Mouse (Mus musculus): ENCODE results near the gene Epha3. TPM values are rescaled to one million over a fixed set of nuclear protein-coding genes. Genes with fewer than 3 reads are reported as not detected.

Epha3 gene
- polyA plus RNA-seq, 1 experiment from 2014 or later = 19.2 TPM

DNA sequence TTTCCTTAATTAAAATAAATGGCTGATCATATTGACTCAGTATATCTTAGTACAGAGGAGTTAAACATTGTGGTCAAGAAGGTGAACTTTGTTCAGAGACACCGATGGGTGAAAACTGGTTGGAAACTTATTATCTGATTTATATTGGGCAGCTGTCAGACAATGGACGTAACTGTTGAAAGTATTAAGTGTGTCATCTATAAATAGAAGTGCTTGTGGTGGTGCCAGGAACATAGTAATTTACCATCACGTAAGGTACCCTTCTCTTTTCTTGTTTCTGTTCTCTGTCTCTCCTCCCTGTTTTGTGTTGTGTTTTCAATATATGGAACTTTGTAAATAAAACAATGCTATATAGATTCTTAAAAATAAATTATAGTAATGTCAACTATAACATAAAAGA, 174.6 kb downstream of the Epha3 start:
- no peaks in the 10 kb centered on the region for H3K27me3 ChIP-seq (replicated peaks; ENCODE audit: control insufficient read depth, insufficient read depth, low read length)
- 76% methylated on average over 3 of the region's 3 CpGs for WGBS

DNA sequence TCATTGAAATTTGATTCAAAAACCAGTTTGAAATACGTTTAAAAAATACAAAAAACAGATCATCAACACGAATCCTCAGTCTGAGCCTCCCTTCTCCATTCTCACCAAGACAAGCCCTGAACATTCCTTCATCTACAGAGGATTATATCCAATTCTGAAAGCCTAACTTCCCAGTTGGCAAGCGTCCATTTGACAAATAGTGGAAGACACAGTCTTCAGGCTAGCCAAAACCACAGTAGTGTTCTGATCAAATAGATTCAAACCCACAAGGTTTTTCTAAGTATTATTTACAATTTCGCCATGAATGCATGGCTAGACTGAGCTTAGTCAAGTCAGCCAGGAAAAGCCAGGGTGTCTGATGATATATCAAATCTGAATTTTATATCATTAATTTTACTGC, 179.8 kb downstream of the Epha3 start:
- no peak overlapping the region for H3K4me3 ChIP-seq (ENCODE audit: low read length)
- ATAC-seq = no peak

More for the DNA sequence above, 174.6 kb downstream of the Epha3 start:
- ATAC-seq = no peak
- Histone ChIP-seq H3K36me3 (ENCODE audit: control insufficient read depth, insufficient read depth, low read length) (no peaks in the 10 kb centered on the region), H3K9ac (ENCODE audit: low read depth, low read length) (no peak overlapping the region), H3K9me3 (ENCODE audit: control insufficient read depth, low read length) (no peaks in the 10 kb centered on the region), H3K4me2 (ENCODE audit: low read length) (no peak overlapping the region), H3K4me3 (ENCODE audit: low read length) (no peak overlapping the region), H3K27ac (ENCODE audit: low read depth, low read length) (no peak overlapping the region), H3K4me1 (ENCODE audit: control insufficient read depth, insufficient read depth, low read depth, low read length) (no peaks in the 10 kb centered on the region)

DNA sequence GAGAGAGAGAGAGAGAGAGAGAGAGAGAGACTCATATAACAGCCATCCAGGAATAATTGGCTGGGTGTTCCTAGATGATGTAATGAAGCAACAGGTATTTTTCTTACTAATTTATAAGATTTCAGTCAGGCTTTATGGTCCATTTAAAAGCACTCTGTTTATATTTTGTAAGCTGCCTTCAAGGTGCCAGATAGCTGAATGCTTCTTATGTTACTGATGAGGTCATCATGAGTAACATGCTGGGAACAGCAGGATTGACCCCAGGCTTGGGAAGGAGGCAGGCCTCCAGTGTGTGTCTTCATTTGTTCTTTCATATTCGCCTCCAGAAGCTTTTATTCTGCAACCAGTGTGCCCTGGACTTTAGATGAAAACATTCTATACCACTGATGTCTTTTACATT, 189.5 kb downstream of the Epha3 start:
- no peak for ATAC-seq
- no peak overlapping the region for H3K9ac ChIP-seq (ENCODE audit: low read depth, low read length)
- no peak overlapping the region for H3K4me3 ChIP-seq (ENCODE audit: low read length)

More for the DNA sequence above, 179.8 kb downstream of the Epha3 start:
- Histone ChIP-seq H3K9me3 (ENCODE audit: control insufficient read depth, low read length) (no peaks in the 10 kb centered on the region), H3K27me3 (replicated peaks; ENCODE audit: control insufficient read depth, insufficient read depth, low read length) (no peaks in the 10 kb centered on the region), H3K36me3 (ENCODE audit: control insufficient read depth, insufficient read depth, low read length) (no peaks in the 10 kb centered on the region), H3K4me2 (ENCODE audit: low read length) (no peak overlapping the region), H3K4me1 (ENCODE audit: control insufficient read depth, insufficient read depth, low read depth, low read length) (no peaks in the 10 kb centered on the region), H3K9ac (ENCODE audit: low read depth, low read length) (no peak overlapping the region), H3K27ac (ENCODE audit: low read depth, low read length) (no peak overlapping the region)
- WGBS = 82% methylated on average over 4 of the region's 4 CpGs

DNA sequence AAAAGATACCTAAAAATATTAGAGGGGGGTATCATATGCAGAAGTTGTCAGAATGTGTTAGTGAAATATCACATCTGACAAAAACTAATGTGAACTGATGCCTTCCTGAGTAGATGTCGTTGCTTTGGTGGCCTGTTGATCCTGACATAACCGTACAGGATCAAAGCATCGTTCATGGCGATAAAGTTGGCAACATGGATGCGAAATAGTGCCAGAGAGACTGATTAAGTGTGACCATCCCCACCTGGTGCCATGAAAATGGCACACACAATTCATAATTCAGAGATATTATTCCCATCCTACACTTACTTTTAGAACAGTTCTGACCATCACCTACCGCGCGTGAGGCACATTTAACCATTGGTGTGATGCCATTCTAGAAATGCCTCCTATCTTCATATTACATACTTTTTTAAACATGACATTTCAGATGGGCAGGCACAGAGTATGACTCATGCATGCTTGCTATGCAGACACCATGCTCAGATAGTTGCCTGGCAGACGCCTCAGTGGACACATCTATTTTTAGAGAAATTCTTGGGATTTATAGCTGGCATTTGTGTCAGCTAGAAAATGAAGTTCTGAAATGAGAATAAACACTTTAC, 190.6 kb downstream of the Epha3 start:
- H3K4me2 ChIP-seq (ENCODE audit: low read length) = no peak overlapping the region
- WGBS = 72% methylated on average over 9 of the region's 9 CpGs
- ATAC-seq = peak; percentile 24; the same call in 1 of the 2 replicates

More for the DNA sequence above, 189.5 kb downstream of the Epha3 start:
- Histone ChIP-seq H3K4me2 (ENCODE audit: low read length) (no peak overlapping the region), H3K4me1 (ENCODE audit: control insufficient read depth, insufficient read depth, low read depth, low read length) (no peaks in the 10 kb centered on the region), H3K36me3 (ENCODE audit: control insufficient read depth, insufficient read depth, low read length) (no peaks in the 10 kb centered on the region), H3K27ac (ENCODE audit: low read depth, low read length) (no peak overlapping the region), H3K27me3 (replicated peaks; ENCODE audit: control insufficient read depth, insufficient read depth, low read length) (no peaks in the 10 kb centered on the region), H3K9me3 (ENCODE audit: control insufficient read depth, low read length) (no peaks in the 10 kb centered on the region)
- WGBS = 25% methylated on average over 1 of the region's 1 CpGs

DNA sequence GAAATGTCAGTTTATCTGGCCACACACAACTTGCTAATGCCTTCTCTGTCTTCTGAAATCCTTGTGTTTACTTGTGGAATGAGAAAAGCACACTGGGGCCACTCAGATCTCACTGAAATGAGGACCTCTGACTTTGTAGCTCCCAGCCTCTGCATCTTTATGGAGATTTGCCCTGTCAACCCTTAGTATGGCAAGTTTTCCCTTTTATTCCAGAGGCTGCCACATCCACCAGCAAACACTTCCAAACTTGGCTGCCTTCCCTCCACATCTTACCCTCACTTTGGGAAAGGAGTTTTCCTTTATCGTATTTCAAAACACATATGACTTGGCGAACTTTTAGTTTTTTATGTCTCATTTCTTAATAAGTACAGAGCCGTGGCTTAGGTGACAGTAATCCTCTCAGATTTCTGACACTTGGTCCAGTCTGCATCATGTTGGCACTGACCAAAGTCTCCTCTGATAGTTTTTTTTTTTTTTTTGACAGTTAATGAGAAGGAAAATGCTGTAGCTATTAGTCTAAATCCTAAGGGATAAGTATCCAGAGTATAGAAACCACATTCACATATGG, 198.0 kb downstream of the Epha3 start:
- no peaks in the 10 kb centered on the region for H3K9me3 ChIP-seq (ENCODE audit: control insufficient read depth, low read length)
- WGBS = 77% methylated on average over 3 of the region's 3 CpGs
- no peak overlapping the region for H3K27ac ChIP-seq (ENCODE audit: low read depth, low read length)
- ATAC-seq = no peak
- no peaks in the 10 kb centered on the region for H3K36me3 ChIP-seq (ENCODE audit: control insufficient read depth, insufficient read depth, low read length)
- H3K9ac ChIP-seq (ENCODE audit: low read depth, low read length) = no peak overlapping the region
- H3K4me1 ChIP-seq (ENCODE audit: control insufficient read depth, insufficient read depth, low read depth, low read length) = no peaks in the 10 kb centered on the region
- H3K4me2 ChIP-seq (ENCODE audit: low read length) = no peak overlapping the region
- no peak overlapping the region for H3K4me3 ChIP-seq (ENCODE audit: low read length)
- H3K27me3 ChIP-seq (replicated peaks; ENCODE audit: control insufficient read depth, insufficient read depth, low read length) = no peaks in the 10 kb centered on the region

More for the DNA sequence above, 190.6 kb downstream of the Epha3 start:
- Histone ChIP-seq H3K9me3 (ENCODE audit: control insufficient read depth, low read length) (no peaks in the 10 kb centered on the region), H3K36me3 (ENCODE audit: control insufficient read depth, insufficient read depth, low read length) (no peaks in the 10 kb centered on the region), H3K27ac (ENCODE audit: low read depth, low read length) (no peak overlapping the region), H3K4me1 (ENCODE audit: control insufficient read depth, insufficient read depth, low read depth, low read length) (no peaks in the 10 kb centered on the region), H3K27me3 (replicated peaks; ENCODE audit: control insufficient read depth, insufficient read depth, low read length) (no peaks in the 10 kb centered on the region), H3K4me3 (ENCODE audit: low read length) (no peak overlapping the region), H3K9ac (ENCODE audit: low read depth, low read length) (no peak overlapping the region)

DNA sequence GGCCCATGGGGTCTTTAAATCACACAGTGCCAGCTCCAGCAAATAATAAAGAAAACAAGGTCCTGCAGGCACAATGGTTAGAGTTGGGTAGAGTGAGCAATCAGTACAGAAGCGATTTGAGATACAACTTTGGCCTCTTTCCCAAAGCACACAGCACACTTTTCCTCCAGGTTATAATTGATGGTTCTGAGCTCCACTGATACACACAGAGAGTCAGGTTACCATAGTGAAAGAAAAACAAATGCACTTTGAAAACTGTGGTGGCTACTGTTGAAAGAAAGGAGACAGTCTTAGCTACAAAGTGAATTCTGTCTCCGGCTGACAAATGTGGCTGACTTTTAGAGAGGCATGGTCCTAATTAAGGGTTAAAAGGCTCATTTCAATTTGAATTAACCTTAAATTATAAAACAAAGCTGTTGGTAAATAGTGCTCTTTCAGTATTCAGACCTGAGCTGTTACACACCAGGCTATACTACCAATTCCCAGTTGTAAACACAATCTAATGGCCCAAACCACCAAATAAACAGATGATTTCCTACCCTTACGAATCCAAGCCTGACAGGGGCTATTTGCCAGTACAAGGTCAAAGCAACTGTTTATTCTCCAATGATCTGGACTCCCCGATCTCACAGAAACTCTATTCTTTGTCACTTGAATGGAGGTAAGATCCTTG, 205.5 kb downstream of the Epha3 start:
- Histone ChIP-seq H3K9ac (ENCODE audit: low read depth, low read length) (no peak overlapping the region), H3K4me2 (ENCODE audit: low read length) (no peak overlapping the region), H3K4me3 (ENCODE audit: low read length) (no peak overlapping the region), H3K9me3 (ENCODE audit: control insufficient read depth, low read length) (no peaks in the 10 kb centered on the region), H3K27me3 (replicated peaks; ENCODE audit: control insufficient read depth, insufficient read depth, low read length) (no peaks in the 10 kb centered on the region), H3K4me1 (ENCODE audit: control insufficient read depth, insufficient read depth, low read depth, low read length) (0 out of 2 replicates have a peak, but pooled peaks cover 3% of the 10 kb centered on the region), H3K27ac (ENCODE audit: low read depth, low read length) (no peak overlapping the region), H3K36me3 (ENCODE audit: control insufficient read depth, insufficient read depth, low read length) (no peaks in the 10 kb centered on the region)
- ATAC-seq = peak; percentile 73
- WGBS = 35% methylated on average over 4 of the region's 4 CpGs

DNA sequence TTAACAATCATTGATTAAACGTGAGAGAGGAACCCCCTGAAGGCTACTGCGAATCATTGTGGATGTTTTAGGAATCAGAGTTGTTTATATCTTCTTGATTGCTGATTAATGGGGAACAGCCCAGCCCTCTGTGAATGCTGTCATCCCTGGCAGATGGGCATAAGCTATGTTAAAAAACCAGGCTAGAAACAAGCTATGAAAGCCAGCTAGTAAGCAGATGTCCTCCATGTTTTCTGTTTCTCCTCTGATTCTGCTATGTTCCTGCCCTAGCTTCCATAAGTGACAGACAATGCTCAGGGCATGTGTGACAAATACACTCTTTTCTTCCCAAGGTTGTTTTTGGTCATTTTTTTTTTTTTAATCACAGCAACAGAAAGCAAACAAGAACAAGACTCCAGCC, 206.2 kb downstream of the Epha3 start:
- Histone ChIP-seq H3K9ac (ENCODE audit: low read depth, low read length) (no peak overlapping the region), H3K36me3 (ENCODE audit: control insufficient read depth, insufficient read depth, low read length) (no peaks in the 10 kb centered on the region), H3K4me3 (ENCODE audit: low read length) (no peak overlapping the region), H3K4me2 (ENCODE audit: low read length) (no peak overlapping the region), H3K9me3 (ENCODE audit: control insufficient read depth, low read length) (no peaks in the 10 kb centered on the region), H3K27ac (ENCODE audit: low read depth, low read length) (no peak overlapping the region), H3K4me1 (ENCODE audit: control insufficient read depth, insufficient read depth, low read depth, low read length) (0 out of 2 replicates have a peak, but pooled peaks cover 3% of the 10 kb centered on the region), H3K27me3 (replicated peaks; ENCODE audit: control insufficient read depth, insufficient read depth, low read length) (no peaks in the 10 kb centered on the region)
- ATAC-seq = no peak
- 41% methylated on average over 2 of the region's 2 CpGs for WGBS

DNA sequence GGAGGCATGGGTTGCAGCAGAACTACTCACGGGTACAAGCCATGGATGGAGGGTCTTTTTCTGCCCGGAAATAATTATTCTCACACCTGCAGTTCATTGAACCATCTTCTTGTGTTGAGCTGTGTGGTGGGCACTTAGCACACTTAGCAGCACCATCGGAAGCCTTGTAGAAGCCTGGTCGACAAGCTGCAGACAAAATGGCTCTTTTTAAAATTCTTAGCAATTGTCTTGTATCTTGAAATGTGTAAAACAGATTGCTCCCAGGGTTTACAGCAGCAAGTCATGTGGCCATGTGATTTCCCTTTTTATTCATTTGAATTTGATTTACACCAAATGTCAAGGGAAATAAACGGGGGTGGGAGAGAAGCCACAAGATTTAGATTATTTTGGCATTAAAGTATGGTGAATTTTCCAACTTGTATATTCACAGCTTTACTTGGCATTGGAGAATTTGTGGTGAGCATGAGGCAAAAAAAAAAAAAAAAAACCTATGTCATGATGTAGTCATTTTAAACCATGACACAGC, 210.5 kb downstream of the Epha3 start:
- no peak for ATAC-seq
- no peak overlapping the region for H3K27ac ChIP-seq (ENCODE audit: low read depth, low read length)
- no peak overlapping the region for H3K4me3 ChIP-seq (ENCODE audit: low read length)
- no peaks in the 10 kb centered on the region for H3K36me3 ChIP-seq (ENCODE audit: control insufficient read depth, insufficient read depth, low read length)
- H3K9me3 ChIP-seq (ENCODE audit: control insufficient read depth, low read length) = no peaks in the 10 kb centered on the region
- H3K4me1 ChIP-seq (ENCODE audit: control insufficient read depth, insufficient read depth, low read depth, low read length) = no peaks in the 10 kb centered on the region
- H3K27me3 ChIP-seq (replicated peaks; ENCODE audit: control insufficient read depth, insufficient read depth, low read length) = no peaks in the 10 kb centered on the region
- WGBS = 85% methylated on average over 5 of the region's 5 CpGs
- no peak overlapping the region for H3K4me2 ChIP-seq (ENCODE audit: low read length)
- no peak overlapping the region for H3K9ac ChIP-seq (ENCODE audit: low read depth, low read length)

DNA sequence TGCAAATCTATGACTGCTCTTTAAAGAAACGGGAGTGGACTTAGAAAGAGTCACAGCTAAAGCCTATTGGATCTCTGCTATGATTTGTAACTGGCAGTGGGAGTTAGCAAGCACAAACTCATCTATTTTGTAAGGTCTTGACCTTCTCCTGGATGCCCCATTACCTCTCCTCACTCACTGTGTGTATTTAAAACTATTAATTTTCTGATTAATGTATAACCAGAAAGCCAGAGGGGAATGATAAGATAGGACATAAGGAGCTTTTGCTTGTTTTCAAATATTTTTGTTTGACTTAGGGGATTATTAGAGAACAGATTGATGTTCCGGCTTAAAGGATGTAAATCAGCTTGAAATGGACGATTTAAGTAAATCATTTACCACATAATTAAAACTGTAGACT, 213.2 kb downstream of the Epha3 start:
- no peak overlapping the region for H3K4me3 ChIP-seq (ENCODE audit: low read length)
- H3K27me3 ChIP-seq (replicated peaks; ENCODE audit: control insufficient read depth, insufficient read depth, low read length) = no peaks in the 10 kb centered on the region
- H3K36me3 ChIP-seq (ENCODE audit: control insufficient read depth, insufficient read depth, low read length) = no peaks in the 10 kb centered on the region
- H3K4me2 ChIP-seq (ENCODE audit: low read length) = no peak overlapping the region
- H3K9me3 ChIP-seq (ENCODE audit: control insufficient read depth, low read length) = no peaks in the 10 kb centered on the region
- no peak for ATAC-seq
- WGBS = 87% methylated on average over 3 of the region's 3 CpGs
- no peak overlapping the region for H3K27ac ChIP-seq (ENCODE audit: low read depth, low read length)
- no peak overlapping the region for H3K9ac ChIP-seq (ENCODE audit: low read depth, low read length)
- H3K4me1 ChIP-seq (ENCODE audit: control insufficient read depth, insufficient read depth, low read depth, low read length) = no peaks in the 10 kb centered on the region
